Mouse (Mus musculus): ENCODE data around the gene Fut2. TPM values are rescaled to one million over a fixed set of nuclear protein-coding genes. Genes with fewer than 3 reads are reported as not detected.

Gene Fut2
- polyA plus RNA-seq, 1 experiment from 2014 or later = not detected

GRCm38 (mm10) chr7:45635711-45636688 lies 30.2 kb downstream of the Fut2 start:
- Histone ChIP-seq H3K4me1 (ENCODE audit: control insufficient read depth, insufficient read depth, low read length) (peaks cover 6% of the 10 kb centered on the region; the same call in 1 of the 2 replicates), H3K4me2 (no peak overlapping the region), H3K36me3 (ENCODE audit: control insufficient read depth, insufficient read depth, low read length) (no peaks in the 10 kb centered on the region), H3K27ac (ENCODE audit: low read depth, low read length) (no peak overlapping the region), H3K27me3 (ENCODE audit: control insufficient read depth, insufficient read depth, low read length) (peaks cover 7% of the 10 kb centered on the region), H3K9me3 (ENCODE audit: control insufficient read depth, low read length) (no peaks in the 10 kb centered on the region), H3K4me3 (ENCODE audit: low read depth, low read length) (no peak overlapping the region), H3K9ac (ENCODE audit: low read length) (no peak overlapping the region)
- WGBS = 91% methylated on average over 15 of the region's 15 CpGs
- DNase-seq (ENCODE audit: low spot score, missing footprints) (no peak), ATAC-seq (ENCODE audit: low FRiP score) (no peak)

GRCm38 (mm10) chr7:45634946-45635681 lies 31.1 kb downstream of the Fut2 start:
- Histone ChIP-seq H3K4me3 (ENCODE audit: low read depth, low read length) (no peak overlapping the region), H3K9ac (ENCODE audit: low read length) (no peak overlapping the region), H3K4me2 (no peak overlapping the region), H3K4me1 (ENCODE audit: control insufficient read depth, insufficient read depth, low read length) (peaks cover 6% of the 10 kb centered on the region; the same call in 1 of the 2 replicates), H3K9me3 (ENCODE audit: control insufficient read depth, low read length) (no peaks in the 10 kb centered on the region), H3K36me3 (ENCODE audit: control insufficient read depth, insufficient read depth, low read length) (no peaks in the 10 kb centered on the region), H3K27me3 (ENCODE audit: control insufficient read depth, insufficient read depth, low read length) (peaks cover 7% of the 10 kb centered on the region), H3K27ac (ENCODE audit: low read depth, low read length) (no peak overlapping the region)
- DNase-seq (ENCODE audit: low spot score, missing footprints) (no peak), ATAC-seq (ENCODE audit: low FRiP score) (no peak)
- WGBS = 88% methylated on average over 11 of the region's 11 CpGs

GRCm38 (mm10) chr7:45632499-45632898 lies 33.7 kb downstream of the Fut2 start:
- H3K9ac ChIP-seq (ENCODE audit: low read length) = peak overlapping the region; percentile 43
- H3K4me3 ChIP-seq (ENCODE audit: low read depth, low read length) = peak overlapping the region; percentile 17; the same call in 1 of the 2 replicates
- peak; percentile 84 for DNase-seq (ENCODE audit: low spot score, missing footprints)
- H3K36me3 ChIP-seq (ENCODE audit: control insufficient read depth, insufficient read depth, low read length) = no peaks in the 10 kb centered on the region
- H3K27ac ChIP-seq (ENCODE audit: low read depth, low read length) = no peak overlapping the region
- peak overlapping the region; percentile 36 for H3K4me2 ChIP-seq
- WGBS = 12% methylated on average over 35 of the region's 35 CpGs
- peaks cover 19% of the 10 kb centered on the region for H3K27me3 ChIP-seq (ENCODE audit: control insufficient read depth, insufficient read depth, low read length)
- H3K9me3 ChIP-seq (ENCODE audit: control insufficient read depth, low read length) = no peaks in the 10 kb centered on the region
- peak; percentile 26; the same call in 1 of the 2 replicates for ATAC-seq (ENCODE audit: low FRiP score)
- H3K4me1 ChIP-seq (ENCODE audit: control insufficient read depth, insufficient read depth, low read length) = no peaks in the 10 kb centered on the region; the same call in none of the 2 replicates

- peaks cover 25% of the 10 kb centered on the region for H3K27me3 ChIP-seq (ENCODE audit: control insufficient read depth, insufficient read depth, low read length)
- no peak overlapping the region for H3K27ac ChIP-seq (ENCODE audit: low read depth, low read length)
- WGBS = 73% methylated on average over 23 of the region's 23 CpGs
- no peak overlapping the region for H3K9ac ChIP-seq (ENCODE audit: low read length)
- no peak overlapping the region for H3K4me2 ChIP-seq
- no peaks in the 10 kb centered on the region; the same call in none of the 2 replicates for H3K4me1 ChIP-seq (ENCODE audit: control insufficient read depth, insufficient read depth, low read length)
- H3K4me3 ChIP-seq (ENCODE audit: low read depth, low read length) = no peak overlapping the region
- H3K36me3 ChIP-seq (ENCODE audit: control insufficient read depth, insufficient read depth, low read length) = no peaks in the 10 kb centered on the region
- ATAC-seq (ENCODE audit: low FRiP score) (no peak), DNase-seq (ENCODE audit: low spot score, missing footprints) (peak; percentile 88)
- no peaks in the 10 kb centered on the region for H3K9me3 ChIP-seq (ENCODE audit: control insufficient read depth, low read length)
These were observed 35.9 kb downstream of the Fut2 start for GRCm38 (mm10) chr7:45630064-45630907.

- H3K4me1 ChIP-seq (ENCODE audit: control insufficient read depth, insufficient read depth, low read length) = no peaks in the 10 kb centered on the region; the same call in none of the 2 replicates
- H3K36me3 ChIP-seq (ENCODE audit: control insufficient read depth, insufficient read depth, low read length) = no peaks in the 10 kb centered on the region
- ATAC-seq (ENCODE audit: low FRiP score) (peak; percentile 82), DNase-seq (ENCODE audit: low spot score, missing footprints) (peak; percentile 99)
- H3K27me3 ChIP-seq (ENCODE audit: control insufficient read depth, insufficient read depth, low read length) = peaks cover 25% of the 10 kb centered on the region
- H3K9ac ChIP-seq (ENCODE audit: low read length) = peak overlapping the region; percentile 65
- H3K4me2 ChIP-seq = peak overlapping the region; percentile 88
- 1% methylated on average over 102 of the region's 105 CpGs for WGBS
- H3K9me3 ChIP-seq (ENCODE audit: control insufficient read depth, low read length) = no peaks in the 10 kb centered on the region
- peak overlapping the region; percentile 48 for H3K4me3 ChIP-seq (ENCODE audit: low read depth, low read length)
- no peak overlapping the region for H3K27ac ChIP-seq (ENCODE audit: low read depth, low read length)
These were observed 37.6 kb downstream of the Fut2 start for GRCm38 (mm10) chr7:45628364-45629294.

GRCm38 (mm10) chr7:45627261-45627660 lies 38.9 kb downstream of the Fut2 start, which contains the start of gene Rasip1:
Rasip1 (plus strand) TSS chr7:45627488.
- 83% methylated on average over 9 of the region's 9 CpGs for WGBS
- no peak within 1 kb of the TSS for H3K27ac ChIP-seq (ENCODE audit: low read depth, low read length)
- DNase-seq (ENCODE audit: low spot score, missing footprints) (no peak), ATAC-seq (ENCODE audit: low FRiP score) (no peak)
- no peaks in the 10 kb centered on the region for H3K9me3 ChIP-seq (ENCODE audit: control insufficient read depth, low read length)
- peak within 1 kb of the TSS; percentile 88 for H3K4me2 ChIP-seq
- H3K4me3 ChIP-seq (ENCODE audit: low read depth, low read length) = peak within 1 kb of the TSS; percentile 48
- peaks cover 21% of the 10 kb centered on the region for H3K27me3 ChIP-seq (ENCODE audit: control insufficient read depth, insufficient read depth, low read length)
- H3K4me1 ChIP-seq (ENCODE audit: control insufficient read depth, insufficient read depth, low read length) = no peaks in the 10 kb centered on the region; the same call in none of the 2 replicates
- H3K36me3 ChIP-seq (ENCODE audit: control insufficient read depth, insufficient read depth, low read length) = no peaks in the 10 kb centered on the region
- peak within 1 kb of the TSS; percentile 65 for H3K9ac ChIP-seq (ENCODE audit: low read length)

GRCm38 (mm10) chr7:45626571-45627076 lies 39.6 kb downstream of the Fut2 start:
- 93% methylated on average over 7 of the region's 7 CpGs for whole genome bisulfite sequencing
- H3K4me2 ChIP-seq = no peak overlapping the region
- no peak for DNase-seq (ENCODE audit: low spot score, missing footprints)
- no peak overlapping the region for H3K9ac ChIP-seq (ENCODE audit: low read length)
- H3K27me3 ChIP-seq (ENCODE audit: control insufficient read depth, insufficient read depth, low read length) = peaks cover 18% of the 10 kb centered on the region
- no peak for ATAC-seq (ENCODE audit: low FRiP score)
- H3K9me3 ChIP-seq (ENCODE audit: control insufficient read depth, low read length) = no peaks in the 10 kb centered on the region
- H3K27ac ChIP-seq (ENCODE audit: low read depth, low read length) = no peak overlapping the region
- H3K4me1 ChIP-seq (ENCODE audit: control insufficient read depth, insufficient read depth, low read length) = no peaks in the 10 kb centered on the region; the same call in none of the 2 replicates
- H3K4me3 ChIP-seq (ENCODE audit: low read depth, low read length) = no peak overlapping the region
- H3K36me3 ChIP-seq (ENCODE audit: control insufficient read depth, insufficient read depth, low read length) = no peaks in the 10 kb centered on the region
